Mouse (Mus musculus) frontal cortex, adult 2 months (tissue): ENCODE data around the gene Rnd1. TPM values are rescaled to one million over a fixed set of nuclear protein-coding genes. Genes with fewer than 3 reads are reported as not detected.

Experiments
- DNase-seq, 2 experiments: peaks; one replicate each; pipeline ENCODE4 v3.0.0; 2022; ENCODE audit warnings: low spot score in 1 of 2; ENCODE audit errors: extremely low spot score in 1 of 2
- polyA plus RNA-seq: library from polyadenylated mRNA; depleted of rRNA; stranded (reverse); fragments of >200 nt; gene quantifications from 2 replicates; pipeline ENCODE4 v1.2.3, GENCODE M21; 2012

Rnd1 gene
- polyA plus RNA-seq, 1 experiment, result 25.4 TPM

- no peak for DNase-seq
Measured at GRCm38 (mm10) chr15:98681633-98682032, 4.4 kb upstream of the Rnd1 start.

GRCm38 (mm10) chr15:98680660-98681059 lies 3.4 kb upstream of the Rnd1 start:
- DNase-seq, result peak in 1 of 2 experiments; percentile 36

- DNase-seq, result no peak
Measured at GRCm38 (mm10) chr15:98677977-98678376, 716 bp upstream of the Rnd1 start.

GRCm38 (mm10) chr15:98676471-98676870 lies 790 bp downstream of the Rnd1 start:
- DNase-seq, result peak in 1 of 2 experiments; percentile 35

- peak in 1 of 2 experiments; percentile 33 for DNase-seq
Measured at GRCm38 (mm10) chr15:98675634-98676250, 1.5 kb downstream of the Rnd1 start.

- DNase-seq, result peak in 1 of 2 experiments; percentile 34
Measured at GRCm38 (mm10) chr15:98674994-98675545, 2.2 kb downstream of the Rnd1 start.

- peak in 1 of 2 experiments; percentile 40 for DNase-seq
Measured at GRCm38 (mm10) chr15:98674284-98674993, 2.8 kb downstream of the Rnd1 start.

- no peak for DNase-seq
Measured at GRCm38 (mm10) chr15:98673732-98674131, 3.5 kb downstream of the Rnd1 start.

GRCm38 (mm10) chr15:98672592-98672991 lies 4.7 kb downstream of the Rnd1 start:
- DNase-seq, result no peak

- peak in 1 of 2 experiments; percentile 49 for DNase-seq
Measured at GRCm38 (mm10) chr15:98664042-98664907, 13.0 kb downstream of the Rnd1 start.

GRCm38 (mm10) chr15:98662567-98663545 lies 14.4 kb downstream of the Rnd1 start, which contains the start of gene Ddx23:
Ddx23 (minus strand) TSS chr15:98662894.
- DNase-seq, result peak; percentile 95 to 98

GRCm38 (mm10) chr15:98662198-98662566 lies 15.1 kb downstream of the Rnd1 start:
- no peak for DNase-seq

- DNase-seq, result no peak
Measured at GRCm38 (mm10) chr15:98656982-98657751, 20.1 kb downstream of the Rnd1 start.

GRCm38 (mm10) chr15:98652174-98652573 lies 25.1 kb downstream of the Rnd1 start:
- no peak for DNase-seq

- no peak for DNase-seq
Measured at GRCm38 (mm10) chr15:98651431-98651830, 25.8 kb downstream of the Rnd1 start.

- no peak for DNase-seq
Measured at GRCm38 (mm10) chr15:98648071-98648470, 29.2 kb downstream of the Rnd1 start.

- DNase-seq, result peak in 1 of 2 experiments; percentile 45
Measured at GRCm38 (mm10) chr15:98647308-98647707, 30.0 kb downstream of the Rnd1 start.

- DNase-seq, result no peak
Measured at GRCm38 (mm10) chr15:98646737-98647136, 30.5 kb downstream of the Rnd1 start.
